Mouse (Mus musculus) kidney, embryonic 14.5 days (tissue): ENCODE measurements around the gene Acot5. TPM values are rescaled to one million over a fixed set of nuclear protein-coding genes. Genes with fewer than 3 reads are reported as not detected.
"Not testable (repeated sequence)": the region's sequence is repeated elsewhere in the genome, so short reads cannot be mapped to it uniquely, and the experiment has no call there.

Experiments
- ATAC-seq: fragments of 200-750 bp; cut with Nextera tagmentation; 2 replicates; pipeline ENCODE4 v1.8.0; 2017; ENCODE audit warnings: moderate number of reproducible peaks, mild to moderate bottlenecking, moderate TSS enrichment, moderate library complexity; ENCODE audit not compliant: low FRiP score, low TSS enrichment
- H3K27ac ChIP-seq: fragments of 300-500 bp; sonication (generic); 2 replicates; pipeline ENCODE4 v1.5.1; 2014; ENCODE audit warnings: low read depth, mild to moderate bottlenecking, low read length, moderate library complexity, mixed read lengths
- H3K27me3 ChIP-seq: fragments of 300-500 bp; sonication (generic); 2 replicates; pipeline ENCODE4 v1.6.1; 2014; ENCODE audit warnings: mild to moderate bottlenecking, low read length; ENCODE audit not compliant: control insufficient read depth, insufficient read depth
- H3K36me3 ChIP-seq: fragments of 300-500 bp; sonication (generic); 2 replicates; pipeline ENCODE4 v1.6.1; 2014; ENCODE audit warnings: low read length, mixed read lengths; ENCODE audit not compliant: control insufficient read depth, insufficient read depth
- H3K4me1 ChIP-seq: fragments of 300-500 bp; sonication (generic); 2 replicates; pipeline ENCODE4 v1.6.1; 2014; ENCODE audit warnings: low read length, mixed read lengths; ENCODE audit not compliant: control insufficient read depth, insufficient read depth
- H3K4me2 ChIP-seq: fragments of 300-500 bp; sonication (generic); replicated peaks from 2 replicates; pipeline ENCODE4 v1.6.1; 2014; ENCODE audit warnings: low read depth, mild to moderate bottlenecking, low read length
- H3K4me3 ChIP-seq: fragments of 300-500 bp; sonication (generic); 2 replicates; pipeline ENCODE4 v1.5.1; 2014; ENCODE audit warnings: mild to moderate bottlenecking, low read length
- H3K9ac ChIP-seq: fragments of 300-500 bp; sonication (generic); 2 replicates; pipeline ENCODE4 v1.6.1; 2014; ENCODE audit warnings: low read depth, mild to moderate bottlenecking, low read length, moderate library complexity
- H3K9me3 ChIP-seq: fragments of 300-500 bp; sonication (generic); 2 replicates; pipeline ENCODE4 v1.6.1; 2016; ENCODE audit warnings: low read length; ENCODE audit not compliant: control insufficient read depth
- WGBS: fragments of 180-500 bp; shearing (Covaris S2); extraction: QIAGEN DNeasy Blood & Tissue Kit; methylation state at CpG from one replicate; pipeline ENCODE4 v1.1.7; 2014; 5-methylcytosine and 5-hydroxymethylcytosine counted together
- polyA plus RNA-seq: library from polyadenylated mRNA; unstranded; fragments of >200 nt; fragmentation: Nextera tagmentation; extraction: Ambion mirVana; gene quantifications from 2 replicates; pipeline ENCODE4 v1.2.1, GENCODE M21; 2014

The Acot5 gene
- polyA plus RNA-seq, 1 experiment from 2014 or later = not detected

- Histone ChIP-seq H3K4me1 (no peaks in the 10 kb centered on the region), H3K9ac (no peak overlapping the region), H3K27me3 (peaks cover 9% of the 10 kb centered on the region; the same call in 1 of the 2 replicates), H3K27ac (no peak overlapping the region), H3K4me2 (no peak overlapping the region), H3K4me3 (no peak overlapping the region), H3K36me3 (no peaks in the 10 kb centered on the region), H3K9me3 (no peaks in the 10 kb centered on the region)
- WGBS = 66% methylated on average over 8 of the region's 8 CpGs
- no peak for ATAC-seq
These were observed 829 bp upstream of the Acot5 start for GRCm38 (mm10) chr12:84068296-84068695.

DNA sequence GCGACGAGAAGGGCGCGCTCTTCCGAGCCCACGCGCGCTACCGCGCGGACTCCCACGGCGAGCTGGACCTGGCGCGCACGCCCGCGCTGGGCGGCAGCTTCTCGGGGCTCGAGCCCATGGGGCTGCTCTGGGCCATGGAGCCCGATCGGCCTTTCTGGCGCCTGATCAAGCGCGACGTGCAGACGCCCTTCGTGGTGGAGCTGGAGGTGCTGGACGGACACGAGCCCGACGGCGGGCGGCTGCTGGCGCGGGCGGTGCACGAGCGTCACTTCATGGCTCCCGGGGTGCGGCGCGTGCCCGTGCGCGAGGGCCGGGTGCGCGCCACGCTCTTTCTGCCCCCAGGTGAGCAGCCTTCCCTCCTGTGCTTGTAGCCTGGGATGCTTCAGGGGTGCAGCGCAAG, 457 bp downstream of the Acot5 start:
- peak overlapping the region; percentile 62 for H3K4me2 ChIP-seq
- not testable (repeated sequence) for H3K36me3 ChIP-seq, ATAC-seq, H3K9me3 ChIP-seq, H3K4me1 ChIP-seq, H3K27ac ChIP-seq, H3K27me3 ChIP-seq
- 1% methylated on average over 28 of the region's 52 CpGs for WGBS
- H3K4me3 ChIP-seq = peak overlapping the region; percentile 35
- H3K9ac ChIP-seq = peak overlapping the region; percentile 51; the same call in 1 of the 2 replicates

GRCm38 (mm10) chr12:84071696-84072095, 2.6 kb downstream of the Acot5 start:
- peaks cover 9% of the 10 kb centered on the region; the same call in 1 of the 2 replicates for H3K27me3 ChIP-seq
- no peaks in the 10 kb centered on the region for H3K36me3 ChIP-seq
- H3K4me3 ChIP-seq = no peak overlapping the region
- no peaks in the 10 kb centered on the region for H3K9me3 ChIP-seq
- no peak overlapping the region for H3K27ac ChIP-seq
- 76% methylated on average over 2 of the region's 2 CpGs for WGBS
- no peak for ATAC-seq
- no peak overlapping the region for H3K9ac ChIP-seq
- H3K4me2 ChIP-seq = no peak overlapping the region
- no peaks in the 10 kb centered on the region for H3K4me1 ChIP-seq

DNA sequence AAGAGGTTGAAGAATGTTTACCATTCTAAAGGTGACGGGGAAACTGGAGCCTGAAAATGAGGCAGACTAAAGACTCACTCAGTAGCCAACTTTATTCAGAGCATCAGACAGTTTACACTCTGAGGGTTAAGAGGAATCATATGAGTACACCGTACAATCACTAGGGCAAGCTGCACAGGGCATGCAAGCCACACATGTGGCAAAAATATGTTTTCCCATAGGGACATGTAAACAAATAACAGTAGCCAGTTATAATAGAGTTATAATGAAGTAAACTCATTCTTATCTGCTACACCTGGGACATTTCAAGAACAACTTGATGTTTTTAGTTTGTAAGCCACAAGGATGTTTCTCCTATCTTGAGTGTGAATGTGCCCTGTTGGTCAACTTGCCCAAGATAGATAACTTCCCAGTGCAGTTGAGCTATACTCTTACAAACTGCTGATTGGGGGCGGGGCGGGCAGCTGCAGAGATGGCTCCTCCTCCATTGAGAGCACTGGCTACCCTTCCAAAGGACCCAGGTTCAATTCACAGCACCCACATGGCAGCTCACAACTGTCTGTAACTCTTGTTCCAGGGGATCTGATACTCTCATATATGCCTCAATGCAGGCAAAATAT, 8.4 kb downstream of the Acot5 start:
- ATAC-seq = no peak
- H3K4me2 ChIP-seq = no peak overlapping the region
- WGBS = 87% methylated on average over 4 of the region's 4 CpGs
- no peak overlapping the region for H3K27ac ChIP-seq
- H3K4me3 ChIP-seq = no peak overlapping the region
- H3K36me3 ChIP-seq = no peaks in the 10 kb centered on the region
- H3K9me3 ChIP-seq = no peaks in the 10 kb centered on the region
- no peak overlapping the region for H3K9ac ChIP-seq
- no peaks in the 10 kb centered on the region for H3K4me1 ChIP-seq
- H3K27me3 ChIP-seq = no peaks in the 10 kb centered on the region

- ATAC-seq = no peak
- WGBS = 86% methylated on average over 2 of the region's 2 CpGs
- no peak overlapping the region for H3K27ac ChIP-seq
These were observed 14.7 kb downstream of the Acot5 start for GRCm38 (mm10) chr12:84083842-84084241.

GRCm38 (mm10) chr12:84084581-84084980, 15.5 kb downstream of the Acot5 start:
- Histone ChIP-seq H3K4me1 (no peaks in the 10 kb centered on the region), H3K4me3 (no peak overlapping the region), H3K9ac (no peak overlapping the region), H3K9me3 (peaks cover 7% of the 10 kb centered on the region; the same call in 1 of the 2 replicates), H3K27me3 (no peaks in the 10 kb centered on the region), H3K4me2 (no peak overlapping the region), H3K36me3 (no peaks in the 10 kb centered on the region), H3K27ac (no peak overlapping the region)
- WGBS = 78% methylated on average over 4 of the region's 4 CpGs
- no peak for ATAC-seq

More at GRCm38 (mm10) chr12:84083842-84084241, 14.7 kb downstream of the Acot5 start:
- H3K9ac ChIP-seq = no peak overlapping the region
- H3K4me1 ChIP-seq = no peaks in the 10 kb centered on the region
- H3K27me3 ChIP-seq = no peaks in the 10 kb centered on the region
- H3K36me3 ChIP-seq = no peaks in the 10 kb centered on the region
- H3K9me3 ChIP-seq = peaks cover 2% of the 10 kb centered on the region; the same call in 1 of the 2 replicates
- H3K4me2 ChIP-seq = no peak overlapping the region
- H3K4me3 ChIP-seq = no peak overlapping the region

GRCm38 (mm10) chr12:84094666-84095065, 25.5 kb downstream of the Acot5 start:
- WGBS = 95% methylated on average over 5 of the region's 5 CpGs
- H3K4me2 ChIP-seq, H3K27ac ChIP-seq, ATAC-seq, H3K27me3 ChIP-seq, H3K36me3 ChIP-seq, H3K4me3 ChIP-seq, H3K9me3 ChIP-seq, H3K9ac ChIP-seq, H3K4me1 ChIP-seq: not testable (repeated sequence)

DNA sequence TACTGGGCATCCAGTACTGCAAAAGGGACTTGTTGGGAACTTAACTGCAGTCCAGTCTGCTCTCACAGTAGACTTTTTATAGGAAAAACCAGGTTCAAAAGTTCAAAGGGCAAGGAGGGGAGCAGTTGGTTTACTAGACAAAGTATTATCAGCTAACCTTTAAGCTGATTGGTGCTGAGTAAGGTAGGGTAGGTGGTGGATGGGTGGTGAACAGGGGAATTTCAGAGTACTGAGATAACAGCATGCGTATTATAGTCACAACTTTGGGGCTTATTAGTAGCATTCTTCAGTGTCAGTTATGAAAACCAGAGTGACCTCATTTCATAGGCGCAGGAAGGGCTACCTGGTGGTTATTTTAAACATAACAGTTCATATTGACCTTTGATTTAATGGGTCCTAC, 30.5 kb downstream of the Acot5 start:
- H3K4me2 ChIP-seq = no peak overlapping the region
- H3K36me3 ChIP-seq = no peaks in the 10 kb centered on the region
- H3K4me1 ChIP-seq = no peaks in the 10 kb centered on the region
- peaks cover 3% of the 10 kb centered on the region; the same call in 1 of the 2 replicates for H3K9me3 ChIP-seq
- no peak overlapping the region for H3K4me3 ChIP-seq
- no peak for ATAC-seq
- H3K9ac ChIP-seq = no peak overlapping the region
- WGBS = 97% methylated on average over 2 of the region's 2 CpGs
- no peaks in the 10 kb centered on the region for H3K27me3 ChIP-seq
- H3K27ac ChIP-seq = no peak overlapping the region

- Histone ChIP-seq H3K4me1 (no peaks in the 10 kb centered on the region), H3K4me2 (0 out of 2 replicates have a peak overlapping the region, but pooled peaks have one; percentile 78), H3K4me3 (no peak overlapping the region)
These were observed 30.9 kb downstream of the Acot5 start for GRCm38 (mm10) chr12:84100071-84100470.

More at GRCm38 (mm10) chr12:84100071-84100470, 30.9 kb downstream of the Acot5 start:
- Histone ChIP-seq H3K27me3 (no peaks in the 10 kb centered on the region), H3K9me3 (peaks cover 3% of the 10 kb centered on the region; the same call in 1 of the 2 replicates), H3K27ac (no peak overlapping the region), H3K9ac (no peak overlapping the region), H3K36me3 (no peaks in the 10 kb centered on the region)
- 50% methylated on average over 1 of the region's 1 CpGs for WGBS
- no peak for ATAC-seq
